Mouse (Mus musculus) kidney, embryonic 14.5 days (tissue): ENCODE measurements around the gene Sbf1. TPM values are rescaled to one million over a fixed set of nuclear protein-coding genes. Genes with fewer than 3 reads are reported as not detected.

Experiments used
- ATAC-seq: fragments of 200-750 bp; cut with Nextera tagmentation; 2 replicates; pipeline ENCODE4 v1.8.0; 2017; ENCODE audit warnings: moderate number of reproducible peaks, mild to moderate bottlenecking, moderate TSS enrichment, moderate library complexity; ENCODE audit not compliant: low FRiP score, low TSS enrichment
- H3K27ac ChIP-seq: fragments of 300-500 bp; sonication (generic); 2 replicates; pipeline ENCODE4 v1.5.1; 2014; ENCODE audit warnings: low read depth, mild to moderate bottlenecking, low read length, moderate library complexity, mixed read lengths
- H3K27me3 ChIP-seq: fragments of 300-500 bp; sonication (generic); 2 replicates; pipeline ENCODE4 v1.6.1; 2014; ENCODE audit warnings: mild to moderate bottlenecking, low read length; ENCODE audit not compliant: control insufficient read depth, insufficient read depth
- H3K36me3 ChIP-seq: fragments of 300-500 bp; sonication (generic); 2 replicates; pipeline ENCODE4 v1.6.1; 2014; ENCODE audit warnings: low read length, mixed read lengths; ENCODE audit not compliant: control insufficient read depth, insufficient read depth
- H3K4me1 ChIP-seq: fragments of 300-500 bp; sonication (generic); 2 replicates; pipeline ENCODE4 v1.6.1; 2014; ENCODE audit warnings: low read length, mixed read lengths; ENCODE audit not compliant: control insufficient read depth, insufficient read depth
- H3K4me2 ChIP-seq: fragments of 300-500 bp; sonication (generic); replicated peaks from 2 replicates; pipeline ENCODE4 v1.6.1; 2014; ENCODE audit warnings: low read depth, mild to moderate bottlenecking, low read length
- H3K4me3 ChIP-seq: fragments of 300-500 bp; sonication (generic); 2 replicates; pipeline ENCODE4 v1.5.1; 2014; ENCODE audit warnings: mild to moderate bottlenecking, low read length
- H3K9ac ChIP-seq: fragments of 300-500 bp; sonication (generic); 2 replicates; pipeline ENCODE4 v1.6.1; 2014; ENCODE audit warnings: low read depth, mild to moderate bottlenecking, low read length, moderate library complexity
- H3K9me3 ChIP-seq: fragments of 300-500 bp; sonication (generic); 2 replicates; pipeline ENCODE4 v1.6.1; 2016; ENCODE audit warnings: low read length; ENCODE audit not compliant: control insufficient read depth
- WGBS: fragments of 180-500 bp; shearing (Covaris S2); extraction: QIAGEN DNeasy Blood & Tissue Kit; methylation state at CpG from one replicate; pipeline ENCODE4 v1.1.7; 2014; 5-methylcytosine and 5-hydroxymethylcytosine counted together
- polyA plus RNA-seq: library from polyadenylated mRNA; unstranded; fragments of >200 nt; fragmentation: Nextera tagmentation; extraction: Ambion mirVana; gene quantifications from 2 replicates; pipeline ENCODE4 v1.2.1, GENCODE M21; 2014

The Sbf1 gene
- polyA plus RNA-seq, 1 experiment from 2014 or later, result 62.0 TPM

DNA sequence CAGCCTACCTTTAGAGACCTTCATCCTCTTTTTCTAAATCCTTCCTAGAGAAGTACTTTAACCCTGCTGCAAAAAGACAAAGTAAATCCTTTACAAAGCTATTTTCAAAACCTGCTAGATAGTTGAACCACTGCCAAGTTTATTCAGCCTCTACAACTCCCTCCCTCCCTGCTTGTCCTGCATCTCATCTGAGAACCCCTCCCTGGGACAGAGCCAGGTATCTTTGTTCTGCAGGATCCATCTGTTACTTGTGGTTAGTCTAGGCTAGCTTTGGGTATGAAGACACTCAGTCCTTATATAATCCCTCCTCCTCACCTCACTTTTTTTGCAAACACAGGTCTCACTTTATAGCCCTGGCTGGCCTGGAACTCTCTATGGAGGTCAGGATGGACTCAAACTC is 30.1 kb downstream of the Sbf1 start:
- no peak overlapping the region for H3K4me3 ChIP-seq
- no peaks in the 10 kb centered on the region for H3K27me3 ChIP-seq
- H3K9me3 ChIP-seq, result no peaks in the 10 kb centered on the region
- peaks cover 80% of the 10 kb centered on the region for H3K36me3 ChIP-seq
- H3K9ac ChIP-seq, result no peak overlapping the region
- no peak overlapping the region for H3K4me2 ChIP-seq
- no peak for ATAC-seq
- no peak overlapping the region for H3K27ac ChIP-seq
- H3K4me1 ChIP-seq, result no peaks in the 10 kb centered on the region

DNA sequence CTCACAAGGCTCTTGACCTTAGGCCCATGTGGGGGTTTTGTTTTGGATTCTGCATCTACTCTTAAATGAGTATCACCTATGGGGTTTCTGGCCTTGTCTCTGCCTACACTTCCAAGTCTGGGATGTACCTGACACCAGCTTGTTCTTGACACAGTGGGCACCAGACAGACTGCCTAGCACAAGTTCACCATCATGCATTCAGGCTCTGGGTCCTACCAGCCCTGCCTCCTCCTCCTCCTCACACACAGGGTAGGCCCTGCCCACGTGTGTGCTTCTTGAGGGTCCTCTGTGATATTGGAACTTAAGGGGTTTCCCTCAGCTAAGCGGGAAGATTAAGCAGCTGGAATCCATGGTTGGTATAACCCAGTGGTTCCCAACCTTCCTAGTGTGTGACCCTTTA is 31.0 kb downstream of the Sbf1 start:
- Histone ChIP-seq H3K9ac (no peak overlapping the region), H3K27me3 (no peaks in the 10 kb centered on the region), H3K4me2 (no peak overlapping the region), H3K27ac (no peak overlapping the region), H3K4me1 (no peaks in the 10 kb centered on the region), H3K4me3 (no peak overlapping the region), H3K9me3 (no peaks in the 10 kb centered on the region), H3K36me3 (peaks cover 78% of the 10 kb centered on the region)
- WGBS, result 63% methylated on average over 2 of the region's 2 CpGs
- ATAC-seq, result no peak

DNA sequence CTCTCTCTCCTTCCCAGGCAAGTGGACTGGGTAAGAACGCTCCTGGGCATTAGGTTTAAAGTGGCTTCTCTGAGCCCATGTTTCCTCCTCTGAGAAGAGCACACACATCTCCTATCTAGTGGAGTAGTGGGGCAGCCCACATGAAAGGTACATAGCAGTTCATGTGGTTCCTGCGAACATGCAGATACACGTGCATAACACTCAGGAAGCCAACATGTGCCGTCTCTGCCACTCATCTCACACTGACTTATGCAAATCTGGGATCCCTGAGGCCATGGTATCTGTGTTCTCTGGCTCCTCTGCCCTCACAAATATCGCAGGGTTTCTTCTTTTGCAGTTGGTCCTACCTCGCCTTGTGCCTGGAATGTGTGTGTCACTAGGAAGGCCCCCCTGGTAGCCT is 32.6 kb downstream of the Sbf1 start:
- 76% methylated on average over 6 of the region's 6 CpGs for WGBS
- Histone ChIP-seq H3K9ac (no peak overlapping the region), H3K4me2 (no peak overlapping the region), H3K27ac (no peak overlapping the region), H3K4me3 (no peak overlapping the region), H3K9me3 (no peaks in the 10 kb centered on the region), H3K27me3 (no peaks in the 10 kb centered on the region), H3K36me3 (peaks cover 66% of the 10 kb centered on the region), H3K4me1 (no peaks in the 10 kb centered on the region)
- ATAC-seq, result no peak

DNA sequence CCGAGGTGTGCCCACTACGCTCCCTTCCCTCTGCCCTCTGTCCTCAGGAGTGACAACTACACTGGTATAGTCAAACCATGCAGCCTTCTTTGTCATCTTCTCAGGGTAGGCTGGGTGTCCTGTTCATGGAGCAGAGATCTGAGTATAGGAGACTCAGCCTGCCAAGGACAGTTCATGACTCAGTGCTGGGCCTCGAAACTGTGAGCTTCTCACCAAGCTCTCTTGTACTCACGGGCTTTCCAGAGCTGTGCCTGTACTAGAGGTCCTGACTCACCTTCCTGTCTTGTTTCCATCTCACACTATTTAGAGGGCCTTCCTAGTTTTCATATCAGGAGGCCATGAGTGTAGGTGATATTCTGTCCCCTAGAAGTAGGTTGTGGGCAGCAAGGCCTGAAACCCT is 37.7 kb downstream of the Sbf1 start:
- ATAC-seq, result no peak
- Histone ChIP-seq H3K4me2 (no peak overlapping the region), H3K9ac (no peak overlapping the region), H3K4me3 (no peak overlapping the region), H3K36me3 (peaks cover 63% of the 10 kb centered on the region), H3K27me3 (no peaks in the 10 kb centered on the region), H3K9me3 (no peaks in the 10 kb centered on the region), H3K4me1 (no peaks in the 10 kb centered on the region), H3K27ac (no peak overlapping the region)
- WGBS, result 93% methylated on average over 4 of the region's 4 CpGs

DNA sequence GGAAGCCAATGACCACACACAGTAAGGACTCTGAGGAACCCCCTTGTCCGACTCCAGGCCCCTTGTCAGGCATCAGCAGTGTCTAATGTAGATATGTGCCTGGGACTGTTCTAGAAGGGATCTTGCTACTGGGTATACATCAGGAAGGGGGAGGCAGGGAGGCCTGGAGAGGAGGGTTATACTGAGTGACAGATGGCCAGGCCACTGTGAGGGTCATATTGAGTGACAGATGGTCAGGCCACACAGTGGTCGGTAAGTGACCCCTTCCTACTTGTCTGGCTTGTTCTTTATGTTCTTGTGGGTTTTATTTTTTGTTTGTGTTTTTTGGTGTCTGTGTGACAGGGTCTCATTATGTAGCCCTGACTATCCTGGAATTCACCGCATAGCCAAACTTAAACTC is 39.6 kb downstream of the Sbf1 start:
- Histone ChIP-seq H3K4me2 (no peak overlapping the region), H3K4me3 (no peak overlapping the region), H3K9ac (no peak overlapping the region), H3K9me3 (no peaks in the 10 kb centered on the region), H3K36me3 (peaks cover 45% of the 10 kb centered on the region), H3K4me1 (no peaks in the 10 kb centered on the region), H3K27me3 (no peaks in the 10 kb centered on the region), H3K27ac (no peak overlapping the region)
- WGBS, result 64% methylated on average over 3 of the region's 3 CpGs
- no peak for ATAC-seq

DNA sequence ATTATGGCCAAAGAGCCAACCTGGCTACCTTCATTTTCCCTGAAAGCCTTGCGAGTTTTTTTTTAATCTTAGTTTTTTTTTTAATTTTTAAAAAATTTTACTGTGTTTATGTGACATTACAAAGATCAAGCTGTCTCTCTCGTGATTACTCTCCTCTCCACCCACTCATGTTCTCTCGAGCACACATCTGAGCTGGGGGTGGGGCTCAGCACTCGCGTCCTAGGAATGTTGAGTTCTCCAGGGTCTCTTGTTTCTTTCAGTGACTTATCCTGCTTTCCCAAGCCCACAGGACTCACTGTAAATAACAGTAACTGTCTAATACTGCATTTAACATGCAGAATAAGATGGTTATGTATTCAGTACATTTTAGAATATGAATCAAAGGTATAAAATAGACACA is 50.6 kb downstream of the Sbf1 start:
- 68% methylated on average over 5 of the region's 5 CpGs for WGBS
- no peak for ATAC-seq
- Histone ChIP-seq H3K4me1 (no peaks in the 10 kb centered on the region), H3K27ac (no peak overlapping the region), H3K9ac (no peak overlapping the region), H3K36me3 (peaks cover 26% of the 10 kb centered on the region; the same call in 1 of the 2 replicates), H3K9me3 (no peaks in the 10 kb centered on the region), H3K4me3 (no peak overlapping the region), H3K4me2 (no peak overlapping the region), H3K27me3 (no peaks in the 10 kb centered on the region)

DNA sequence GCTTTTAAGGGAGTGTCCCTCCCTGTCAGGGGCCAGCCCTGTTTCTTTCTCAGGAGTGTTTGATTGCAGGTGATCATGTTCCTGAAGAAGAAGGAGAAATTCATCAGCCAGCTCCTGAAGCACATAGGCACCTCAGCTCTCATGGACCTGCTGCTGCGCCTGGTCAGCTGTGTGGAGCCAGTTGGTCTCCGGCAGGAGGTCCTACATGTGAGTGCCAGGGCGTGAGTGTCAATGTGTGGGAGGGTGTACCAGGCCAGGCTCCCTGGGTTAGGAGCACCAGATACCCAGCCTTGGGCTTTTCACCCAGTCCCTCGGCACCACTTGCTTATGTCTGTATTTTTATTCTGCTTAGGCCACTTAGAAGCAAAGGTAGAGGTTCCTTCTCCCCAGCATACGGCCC is 56.1 kb downstream of the Sbf1 start:
- Histone ChIP-seq H3K4me1 (no peaks in the 10 kb centered on the region), H3K9me3 (no peaks in the 10 kb centered on the region), H3K27ac (no peak overlapping the region), H3K9ac (no peak overlapping the region), H3K36me3 (peaks cover 42% of the 10 kb centered on the region; the same call in 1 of the 2 replicates), H3K4me3 (no peak overlapping the region), H3K27me3 (no peaks in the 10 kb centered on the region), H3K4me2 (no peak overlapping the region)
- ATAC-seq, result no peak
- WGBS, result 89% methylated on average over 5 of the region's 5 CpGs

DNA sequence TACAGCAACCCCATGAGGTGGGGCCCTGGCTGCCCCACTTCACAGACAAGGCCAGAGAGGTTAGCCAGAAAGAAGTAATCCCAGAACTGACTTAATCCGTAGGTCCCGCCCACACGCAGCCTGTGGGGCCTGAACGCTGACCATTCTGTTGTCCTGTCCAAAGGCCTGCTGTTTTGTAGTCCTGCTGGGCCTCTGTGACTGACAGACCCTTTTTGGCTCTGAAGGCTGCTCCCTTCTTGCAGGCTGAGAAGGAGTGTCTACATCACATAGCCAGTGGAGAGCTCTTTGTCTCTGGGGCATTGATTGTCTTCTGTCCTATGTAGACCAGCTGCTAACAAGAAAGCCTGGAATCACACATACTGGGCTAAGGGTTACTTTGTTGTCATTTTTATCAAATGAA is 59.8 kb downstream of the Sbf1 start:
- Histone ChIP-seq H3K9ac (no peak overlapping the region), H3K4me1 (no peaks in the 10 kb centered on the region), H3K9me3 (no peaks in the 10 kb centered on the region), H3K4me2 (no peak overlapping the region), H3K4me3 (no peak overlapping the region), H3K36me3 (peaks cover 41% of the 10 kb centered on the region; the same call in 1 of the 2 replicates), H3K27ac (no peak overlapping the region), H3K27me3 (no peaks in the 10 kb centered on the region)
- ATAC-seq, result no peak
- 85% methylated on average over 4 of the region's 4 CpGs for WGBS

DNA sequence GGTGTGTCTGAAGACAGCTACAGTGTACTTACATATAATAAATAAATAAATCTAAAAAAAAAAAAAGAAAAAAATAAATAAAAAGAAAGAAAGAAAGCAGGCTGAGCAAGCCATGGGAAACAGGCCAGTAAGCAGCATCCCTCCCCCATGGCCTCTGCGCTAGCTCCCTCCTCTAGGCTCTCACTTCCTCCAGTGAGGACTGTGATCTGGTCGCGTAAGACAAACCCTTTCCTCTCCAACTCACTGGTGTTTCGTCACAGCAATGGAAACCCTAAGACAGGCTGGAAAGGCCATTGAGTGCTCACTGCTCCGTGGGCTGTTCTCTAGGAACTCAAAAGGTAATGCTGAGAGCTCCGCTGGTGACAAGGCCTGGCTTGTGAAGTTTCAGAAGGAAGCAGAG is 66.0 kb downstream of the Sbf1 start:
- peaks cover 18% of the 10 kb centered on the region; the same call in 1 of the 2 replicates for H3K36me3 ChIP-seq
- no peaks in the 10 kb centered on the region for H3K9me3 ChIP-seq
- H3K9ac ChIP-seq, result no peak overlapping the region
- ATAC-seq, result no peak
- H3K4me1 ChIP-seq, result no peaks in the 10 kb centered on the region
- 91% methylated on average over 6 of the region's 6 CpGs for whole genome bisulfite sequencing
- no peak overlapping the region for H3K27ac ChIP-seq
- H3K4me3 ChIP-seq, result no peak overlapping the region
- H3K27me3 ChIP-seq, result no peaks in the 10 kb centered on the region
- H3K4me2 ChIP-seq, result no peak overlapping the region

DNA sequence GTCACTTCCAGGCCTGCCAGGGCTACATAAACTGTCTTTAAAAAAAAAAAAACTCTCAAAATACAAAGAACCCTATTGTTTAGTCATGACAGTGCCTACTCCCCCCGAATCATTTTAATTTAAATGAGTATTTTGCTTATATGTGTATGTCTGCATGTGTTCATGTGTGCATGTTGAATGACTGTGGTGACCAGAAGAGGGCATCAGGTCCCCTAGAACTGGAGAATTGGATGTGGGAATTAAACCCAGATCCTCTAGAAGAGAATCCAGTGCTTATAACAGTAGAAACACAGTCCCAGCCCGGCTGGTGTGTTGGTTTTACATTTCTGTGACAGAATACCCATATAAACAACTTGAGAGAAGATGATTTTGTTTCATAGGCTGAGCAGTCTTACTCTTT is 74.1 kb downstream of the Sbf1 start:
- Histone ChIP-seq H3K9me3 (no peaks in the 10 kb centered on the region), H3K4me3 (no peak overlapping the region), H3K27me3 (no peaks in the 10 kb centered on the region), H3K4me1 (no peaks in the 10 kb centered on the region), H3K4me2 (no peak overlapping the region), H3K9ac (no peak overlapping the region), H3K36me3 (peaks cover 15% of the 10 kb centered on the region; the same call in 1 of the 2 replicates), H3K27ac (no peak overlapping the region)
- 71% methylated on average over 2 of the region's 2 CpGs for WGBS
- no peak for ATAC-seq
